Mouse (Mus musculus) embryo, embryonic 11.5 days (tissue): Measurements from ENCODE around the gene Gm11084.
"Not testable (repeated sequence)": the region's sequence is repeated elsewhere in the genome, so short reads cannot be mapped to it uniquely, and the experiment has no call there.

Experiments used
- DNase-seq: peaks from one replicate; pipeline ENCODE4 v3.0.0-alpha.2; 2012; ENCODE audit warnings: low read depth, low spot score

Gm11084 gene

DNA sequence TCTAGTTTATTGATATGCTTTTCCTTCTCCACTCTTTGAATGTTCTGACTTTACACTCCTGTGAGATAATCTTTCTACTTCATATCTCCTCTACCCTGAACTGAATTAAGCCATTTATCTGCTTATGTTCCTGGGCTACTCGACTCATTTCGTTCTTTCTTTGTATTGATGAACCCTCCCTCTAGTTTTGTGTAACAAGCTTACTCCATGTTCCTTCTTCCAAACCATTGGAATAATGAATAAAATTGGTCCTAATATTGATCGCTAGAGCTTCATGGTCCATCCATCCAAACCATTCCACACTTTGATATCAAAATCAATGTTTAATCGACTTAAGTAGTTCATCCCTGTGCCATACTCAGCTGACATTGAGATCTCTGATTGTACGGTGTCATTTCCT is at the start of gene Gm11084:
TSS of gene Gm11084 (minus strand) at position 101 of the 400 bp plus-strand sequence.
- no peak for DNase-seq

DNA sequence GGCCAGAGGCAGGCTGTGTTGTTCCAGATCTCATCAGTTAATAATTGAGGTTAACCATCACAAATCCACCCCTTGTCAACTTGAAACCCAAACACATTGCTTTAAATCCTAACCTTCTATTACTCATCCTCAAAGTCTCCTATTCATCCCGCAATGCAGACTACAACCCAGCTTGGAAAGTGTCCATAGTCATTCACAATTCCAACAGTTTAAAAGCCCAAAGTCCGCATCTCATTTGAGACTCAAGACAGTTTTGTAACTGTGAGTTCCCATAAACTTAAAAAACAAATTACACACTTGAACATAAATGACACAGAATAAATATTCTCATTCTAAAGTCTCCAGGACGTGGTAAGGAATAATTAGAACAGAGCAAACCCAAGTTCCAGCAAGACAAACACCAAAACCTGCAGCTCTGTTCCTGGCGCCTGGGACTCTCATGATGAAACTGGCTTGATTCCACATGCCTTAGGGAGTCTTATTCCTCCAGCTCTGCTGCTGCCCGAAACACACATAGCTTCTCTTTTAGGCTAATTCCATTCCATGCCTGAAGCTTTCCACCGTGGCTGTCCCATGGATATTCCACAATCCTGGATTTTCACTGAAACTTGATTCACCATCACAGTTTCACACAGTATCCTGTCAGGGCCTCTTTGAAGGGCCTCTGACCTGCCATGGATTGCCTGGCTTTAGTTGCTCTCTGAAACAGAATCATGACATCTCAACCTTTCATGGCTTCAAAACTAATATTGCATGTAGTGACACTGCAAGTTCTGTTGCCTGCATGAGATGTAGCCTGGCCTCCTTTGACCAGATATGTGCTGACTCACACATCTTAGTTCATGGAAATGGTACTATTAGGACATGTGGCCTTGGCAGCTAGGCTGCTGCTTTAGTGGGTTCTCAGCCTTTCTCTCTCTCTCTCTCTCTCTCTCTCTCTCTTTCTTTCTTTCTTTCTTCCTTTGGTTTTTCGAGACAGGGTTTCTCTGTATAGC is 44.8 kb upstream of the Gm11084 start:
- DNase-seq, result no peak

DNA sequence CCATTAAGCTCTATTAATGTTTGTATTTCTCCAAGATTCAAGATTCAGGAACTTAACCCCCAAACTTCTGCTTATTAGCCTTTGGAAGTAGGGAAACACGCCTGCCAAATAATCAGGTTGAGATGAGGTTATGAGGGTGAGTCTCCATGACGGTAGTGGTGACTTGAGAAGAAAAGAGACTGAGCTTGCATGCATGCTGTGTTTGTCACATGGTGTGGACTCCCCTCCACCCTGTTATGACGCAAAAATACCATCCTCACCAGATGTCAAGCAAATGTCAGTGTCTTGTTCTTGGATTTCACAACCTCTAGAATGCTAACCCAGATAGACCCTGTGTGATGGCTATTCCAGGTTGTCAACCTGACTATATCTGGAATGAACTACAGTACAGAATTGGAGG is 43.3 kb upstream of the Gm11084 start:
- DNase-seq, result no peak

DNA sequence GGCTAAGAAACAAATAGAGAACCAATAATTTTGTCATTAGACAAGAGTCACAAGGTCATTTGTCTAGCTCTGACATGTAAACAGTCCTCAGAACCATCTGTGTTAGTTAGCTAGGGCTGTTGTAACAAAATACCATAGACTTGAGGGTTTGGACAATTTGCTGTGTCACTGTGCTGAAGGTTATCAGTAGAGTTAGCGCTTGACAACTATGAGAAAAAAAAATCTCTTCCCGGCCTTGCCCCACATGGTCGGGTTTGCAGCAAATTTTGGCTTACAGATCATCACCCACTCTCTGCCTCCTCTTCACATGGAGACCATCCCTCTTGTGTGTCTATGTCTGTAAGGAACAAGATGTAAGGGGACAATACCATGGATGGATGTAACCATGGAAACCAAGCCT is 41.5 kb upstream of the Gm11084 start:
- no peak for DNase-seq

DNA sequence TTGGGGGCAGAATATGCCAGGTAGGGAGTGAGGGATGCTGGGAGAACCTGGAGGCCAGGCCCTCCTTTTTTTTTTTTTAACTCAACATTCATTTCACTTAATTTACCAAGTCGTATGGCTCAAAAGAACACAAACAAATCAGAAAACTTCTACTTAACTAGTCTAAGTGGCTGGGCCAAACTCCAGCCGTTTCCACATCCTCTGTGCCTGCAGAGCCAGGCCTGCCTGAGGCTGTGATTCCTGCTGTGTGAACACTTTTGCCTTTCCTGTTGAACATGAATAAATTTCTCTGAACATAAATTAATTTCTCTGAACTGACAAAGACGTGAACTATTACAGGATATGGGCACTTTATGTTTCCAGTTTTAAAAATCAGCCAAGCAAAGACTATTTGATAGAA is 40.6 kb upstream of the Gm11084 start:
- no peak for DNase-seq

DNA sequence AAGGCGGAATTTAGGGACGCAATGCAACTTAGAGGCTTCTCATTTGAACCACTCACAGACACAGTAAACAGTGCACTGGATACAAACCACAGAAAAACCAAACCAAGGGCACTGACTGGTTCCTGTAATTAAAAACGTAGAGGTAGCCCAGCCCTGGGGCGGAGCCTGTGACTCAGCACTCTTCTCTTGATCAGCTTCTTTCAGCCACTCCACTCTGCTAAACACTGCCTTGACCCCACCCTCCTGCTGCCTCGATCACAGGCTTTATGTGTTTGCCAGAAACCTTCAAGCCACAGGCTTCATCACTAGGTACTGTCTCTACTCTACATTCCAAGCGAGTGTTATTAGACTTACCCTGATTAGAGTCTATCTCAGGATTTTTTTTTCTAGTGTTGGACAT is 37.3 kb upstream of the Gm11084 start:
- DNase-seq, result no peak

DNA sequence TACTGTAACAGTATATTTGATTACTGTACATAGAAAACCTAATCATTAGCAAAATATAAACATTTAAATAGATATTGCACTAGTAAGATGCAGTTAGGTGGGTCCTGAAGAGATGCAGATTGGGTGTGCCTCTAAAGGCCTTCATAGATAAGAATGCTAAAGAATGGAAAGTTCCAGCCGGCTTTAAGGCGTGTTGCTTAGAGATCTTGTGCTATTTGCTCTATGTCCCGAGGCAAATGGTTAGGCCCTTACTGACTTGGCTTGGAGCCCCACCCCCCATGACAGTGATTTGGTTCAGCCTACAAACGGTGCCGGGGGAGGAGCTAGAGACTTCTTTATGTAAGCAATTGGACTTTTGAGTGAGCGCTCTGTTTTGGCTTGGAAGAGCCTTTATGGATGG is 34.5 kb upstream of the Gm11084 start:
- no peak for DNase-seq

DNA sequence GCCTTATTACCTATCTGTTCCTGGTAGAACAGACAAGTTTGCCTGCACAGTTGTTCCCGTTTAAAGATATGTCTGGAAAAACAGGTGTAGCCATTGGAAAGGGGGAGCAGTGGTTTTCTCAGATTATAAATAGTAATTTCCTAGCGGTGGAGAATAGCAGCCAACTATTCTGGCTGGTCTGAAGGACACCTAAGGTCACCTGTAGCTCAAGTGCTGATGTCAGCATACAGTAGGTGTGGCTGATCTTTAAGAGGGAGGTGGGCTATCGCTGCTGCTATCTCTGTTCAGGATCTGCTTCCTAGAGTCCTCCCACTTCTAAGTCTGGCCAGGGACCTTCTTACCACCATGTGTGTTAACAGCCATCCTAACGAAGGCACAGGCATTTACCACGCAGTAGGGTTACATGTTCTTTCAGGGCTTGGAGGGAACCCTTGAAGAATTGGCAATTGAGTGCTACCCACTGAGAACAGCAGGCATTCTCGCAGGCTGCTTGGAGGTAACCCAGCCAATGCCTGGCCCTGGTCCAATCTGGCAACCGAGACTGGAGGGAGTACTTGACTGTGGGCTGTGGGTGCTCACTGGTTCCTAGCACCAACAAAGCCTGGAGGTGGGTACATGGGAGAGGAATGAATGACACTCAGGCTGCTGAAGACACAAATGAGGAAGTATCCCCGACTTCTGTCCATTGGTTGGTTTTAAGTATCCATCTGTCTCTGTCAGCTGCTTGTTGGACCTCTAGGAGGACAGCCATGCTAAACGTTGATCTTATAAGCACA is 33.0 kb upstream of the Gm11084 start:
- no peak for DNase-seq

DNA sequence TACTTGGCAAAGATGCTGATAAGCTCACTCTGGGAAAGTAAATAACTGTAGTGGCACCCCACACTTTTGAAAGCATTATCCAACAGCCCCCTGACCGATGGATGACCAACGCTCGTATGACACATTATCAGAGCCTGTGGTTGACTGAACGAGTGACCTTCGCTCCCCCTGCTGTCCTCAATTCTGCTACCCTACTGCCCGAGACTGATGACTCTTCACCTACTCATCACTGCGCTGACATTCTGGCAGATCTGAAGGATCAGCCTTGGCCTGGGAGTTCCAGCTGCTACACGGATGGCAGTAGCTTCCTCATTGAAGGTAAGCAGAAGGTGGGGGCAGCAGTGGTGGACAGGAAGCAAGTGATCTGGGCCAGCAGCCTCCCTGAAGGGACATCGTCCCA is 27.5 kb upstream of the Gm11084 start:
- not testable (repeated sequence) for DNase-seq

DNA sequence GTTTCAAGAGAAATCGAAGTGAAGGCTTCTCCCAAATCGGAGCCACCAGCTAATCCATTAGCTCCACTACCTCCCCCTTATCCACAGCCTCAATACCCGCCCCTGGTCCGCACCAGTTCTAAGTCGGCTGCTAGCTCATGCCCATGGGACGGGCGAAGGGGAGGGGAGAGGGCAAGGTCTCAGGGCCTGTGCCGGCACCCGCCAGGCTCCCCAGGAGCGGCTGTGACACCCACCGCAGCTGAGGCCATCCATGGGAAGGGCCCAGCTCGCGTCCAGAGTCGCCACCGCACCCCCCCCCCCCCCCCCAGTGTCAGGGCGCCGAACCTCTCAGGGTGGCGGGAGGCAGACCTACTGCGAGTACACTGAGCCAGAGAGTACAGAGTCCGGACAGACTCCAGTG is 26.1 kb upstream of the Gm11084 start:
- no peak for DNase-seq

DNA sequence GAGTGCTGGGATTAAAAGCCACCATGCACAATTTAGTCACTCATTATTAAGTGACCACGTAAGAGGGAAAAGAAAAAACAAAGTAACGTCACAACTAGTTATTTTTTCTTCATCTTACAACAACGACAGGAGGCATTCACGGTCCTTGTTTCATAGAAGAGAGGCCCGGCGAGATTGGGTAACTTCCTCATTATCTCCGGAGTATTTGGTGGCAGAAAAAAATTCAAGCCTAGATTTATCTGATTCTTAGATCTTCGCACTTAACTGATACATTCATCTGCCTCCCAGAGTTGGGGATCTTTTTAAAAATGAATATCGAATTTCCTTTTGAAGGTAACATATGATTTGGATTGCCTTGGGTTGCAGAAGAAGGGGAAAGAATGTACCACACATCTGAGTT is 21.0 kb upstream of the Gm11084 start:
- no peak for DNase-seq

DNA sequence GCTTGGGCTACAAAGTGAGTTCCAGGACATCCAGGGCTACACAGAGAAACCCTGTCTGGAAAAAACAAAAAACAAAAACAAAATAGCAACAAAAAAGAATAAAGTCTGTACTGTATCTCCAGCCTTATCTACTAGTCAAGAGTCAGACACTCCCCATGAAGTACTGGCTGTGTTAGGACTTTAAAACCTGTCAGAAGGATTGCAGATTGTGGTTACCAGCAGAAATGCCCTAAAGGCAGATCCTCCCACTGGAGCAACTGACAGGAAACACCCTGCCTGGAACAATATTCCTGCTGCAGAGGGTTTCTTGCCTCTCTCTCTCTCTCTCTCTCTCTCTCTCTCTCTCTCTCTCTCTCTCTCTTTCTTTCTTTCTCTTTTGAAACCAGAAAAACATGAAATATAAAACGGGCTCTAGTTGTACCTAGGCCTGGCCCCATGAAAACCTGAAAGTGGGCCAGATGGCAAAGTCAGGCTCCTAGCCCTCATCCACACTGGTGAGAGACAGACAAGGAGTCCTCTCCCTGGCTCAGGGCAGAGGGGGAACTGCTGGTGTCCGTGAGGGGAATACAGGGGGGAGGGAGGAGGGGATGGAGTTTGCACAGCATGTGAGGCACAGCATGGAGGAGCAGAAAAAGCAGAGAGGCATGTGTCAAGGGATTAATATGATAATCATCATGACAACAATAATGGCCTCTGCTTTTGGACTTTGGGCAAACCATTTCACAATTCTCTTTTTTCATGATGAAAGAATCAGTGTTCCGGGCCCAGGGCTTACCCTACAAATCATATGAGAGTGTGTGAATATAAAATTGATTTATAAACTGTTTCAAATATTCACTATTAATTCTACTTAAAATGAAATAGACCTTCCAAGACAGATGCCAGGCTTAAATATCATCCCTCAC is 19.3 kb upstream of the Gm11084 start:
- no peak for DNase-seq

DNA sequence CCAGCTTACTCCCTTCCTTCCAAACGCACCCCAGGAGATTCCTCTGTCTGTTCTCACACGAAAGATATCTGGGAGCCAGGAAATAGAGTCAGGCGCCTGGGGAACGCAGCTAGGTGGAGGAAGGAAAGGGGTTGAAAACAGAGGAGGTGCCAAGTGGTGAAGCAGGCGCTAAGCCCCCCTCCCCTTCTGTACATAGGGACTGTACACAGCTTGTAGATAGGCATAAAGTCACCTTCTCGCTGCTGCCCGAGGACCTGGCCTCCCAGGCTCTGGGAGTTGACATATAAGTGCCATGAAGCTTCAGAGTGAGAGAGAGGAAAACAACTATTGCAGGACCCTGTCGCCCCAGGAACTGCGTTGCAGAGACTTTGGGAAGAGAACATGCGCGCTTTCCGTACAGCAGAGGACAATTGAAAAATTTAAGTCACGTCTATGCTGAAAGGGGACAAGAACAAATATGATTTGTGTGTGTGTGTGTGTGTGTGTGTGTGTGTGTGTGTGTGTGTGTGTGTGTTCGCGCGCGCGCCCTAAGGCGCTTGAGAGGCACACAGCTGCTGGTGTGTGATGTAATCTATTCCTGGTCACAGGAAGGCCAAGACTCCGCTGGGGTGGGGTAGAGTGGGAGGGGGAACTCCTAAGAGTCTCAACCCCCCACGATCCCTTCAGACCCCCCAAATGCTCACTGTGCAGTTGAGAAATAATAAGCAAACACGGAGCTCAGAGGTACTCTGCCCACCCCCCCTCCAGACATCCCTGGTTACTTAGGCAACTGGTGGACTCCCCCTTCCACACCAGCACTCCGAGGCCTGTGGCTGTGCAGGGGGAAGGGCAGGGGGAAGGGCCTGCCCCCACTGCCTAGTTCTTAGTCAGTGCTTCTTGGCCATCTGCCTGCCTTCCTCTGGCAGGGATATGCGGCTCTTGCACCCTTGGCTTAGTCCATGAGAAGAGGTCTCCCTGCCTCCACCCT is 17.5 kb upstream of the Gm11084 start:
- no peak for DNase-seq

DNA sequence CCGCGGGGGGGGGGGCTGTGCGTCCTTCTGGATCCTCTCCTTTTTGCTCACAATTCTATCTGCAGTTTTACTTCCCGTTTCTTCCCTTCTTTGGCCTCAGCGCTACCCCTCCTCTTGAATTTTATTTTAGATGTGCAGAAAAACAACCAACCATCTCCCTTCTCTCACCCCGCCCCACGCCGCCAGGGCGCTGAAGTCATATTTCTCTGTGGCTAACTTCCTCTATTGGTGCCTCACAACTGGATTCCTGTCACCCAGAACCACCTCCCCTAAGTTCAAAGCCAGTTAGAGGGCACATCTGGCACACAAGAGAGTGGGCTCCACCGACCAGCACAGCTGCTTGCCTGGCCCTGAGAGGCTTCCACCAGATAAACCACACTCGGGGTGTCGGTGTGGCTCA is 16.5 kb upstream of the Gm11084 start:
- no peak for DNase-seq

DNA sequence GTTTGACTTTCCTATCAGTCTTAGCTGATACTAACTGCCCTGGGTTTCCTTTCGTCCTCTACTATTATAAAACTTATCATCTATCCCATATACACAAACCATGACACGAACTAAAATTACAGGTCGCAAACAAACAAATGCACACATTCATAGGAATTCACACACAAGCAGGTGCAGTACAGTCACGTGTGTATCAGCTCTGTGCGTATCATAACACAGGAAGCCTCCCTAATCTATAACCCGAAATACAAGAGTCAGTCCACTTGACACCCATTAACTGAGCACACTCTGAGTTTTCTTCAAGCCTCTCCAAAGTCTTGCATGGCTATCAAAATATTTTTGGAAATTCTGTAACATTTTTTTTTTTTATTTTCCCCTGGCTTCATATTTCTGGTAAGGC is 15.9 kb upstream of the Gm11084 start:
- no peak for DNase-seq

DNA sequence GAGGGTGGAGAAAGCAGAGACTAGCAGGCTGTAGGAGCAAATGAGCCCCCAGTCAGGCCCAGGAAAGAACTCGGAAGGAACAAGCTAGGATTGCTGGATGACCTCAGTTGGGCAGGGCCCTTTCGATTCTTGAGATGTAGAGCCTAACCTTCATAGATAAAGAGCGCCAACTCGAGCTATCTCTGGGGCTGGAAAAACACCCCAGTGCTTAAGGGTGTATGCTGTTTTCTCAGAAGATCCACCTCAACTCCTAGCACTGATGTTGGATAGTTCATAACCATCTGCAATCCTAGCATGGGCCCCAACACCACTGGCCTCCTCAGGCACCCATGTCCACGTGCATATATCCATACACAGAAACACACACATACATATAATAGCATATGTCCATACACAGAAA is 15.5 kb upstream of the Gm11084 start:
- no peak for DNase-seq

DNA sequence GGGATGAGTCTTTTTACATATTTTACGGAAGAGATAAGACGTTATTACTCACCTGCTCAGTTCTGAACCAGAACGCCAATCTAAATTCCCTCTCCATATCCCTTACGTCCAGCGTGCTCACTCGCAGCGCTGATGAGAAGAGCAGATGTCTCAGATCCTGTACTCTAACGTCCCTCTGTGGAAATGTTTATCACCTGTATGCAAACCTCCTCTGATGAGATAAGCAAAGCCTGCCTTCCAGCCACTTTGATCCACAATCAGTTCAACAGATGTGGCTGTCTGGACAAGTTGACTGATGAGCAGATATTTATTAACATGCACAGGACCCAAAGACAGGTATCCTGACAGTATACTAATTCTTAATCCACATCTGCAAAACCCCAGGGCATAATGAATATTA is 13.7 kb upstream of the Gm11084 start:
- DNase-seq, result no peak

DNA sequence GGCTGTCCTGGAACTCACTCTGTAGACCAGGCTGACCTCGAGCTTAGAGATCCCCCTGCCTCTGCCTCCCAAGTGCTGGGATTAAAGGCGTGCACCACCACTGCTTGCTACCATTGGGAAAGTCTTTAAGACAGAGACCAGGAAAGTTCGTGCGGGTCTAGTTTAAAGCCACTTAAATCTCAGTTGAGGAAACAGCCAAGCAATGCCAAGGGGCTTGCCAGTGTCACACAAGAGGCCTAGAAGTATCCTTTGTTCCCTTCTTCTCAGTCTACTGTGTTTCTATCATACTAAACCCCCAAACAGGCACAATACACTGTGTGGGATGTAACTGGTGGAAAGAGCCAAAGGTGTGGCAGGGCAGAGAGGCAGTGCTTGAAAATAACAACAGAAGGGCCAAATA is 11.1 kb upstream of the Gm11084 start:
- DNase-seq, result no peak

DNA sequence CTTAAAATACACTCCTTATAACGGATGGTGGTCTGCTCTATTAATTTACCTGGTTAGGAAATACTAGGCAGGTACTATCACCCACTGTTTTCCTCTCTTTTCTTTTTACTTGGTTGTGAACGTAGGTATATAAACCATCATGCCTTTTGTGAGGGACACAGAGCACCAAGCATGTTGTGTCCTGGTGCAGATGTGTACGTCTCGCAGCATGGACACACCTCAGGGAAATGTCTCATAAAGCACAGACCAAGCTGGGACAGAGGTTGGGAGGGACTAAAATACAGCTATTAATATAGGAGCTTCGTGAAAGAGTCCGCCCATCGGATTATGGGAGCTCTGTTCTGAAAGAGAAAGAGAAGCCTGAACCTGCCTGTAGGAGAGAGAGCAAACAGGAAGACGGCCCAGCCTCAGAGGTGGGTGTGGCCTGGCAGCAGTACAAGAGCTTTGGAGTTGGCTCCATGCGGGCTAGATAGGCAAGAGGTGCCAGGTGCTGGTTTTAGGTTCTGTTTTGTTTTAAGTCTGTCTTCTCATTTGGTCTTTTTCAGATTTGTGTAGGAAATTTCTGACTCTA is 10.4 kb upstream of the Gm11084 start:
- DNase-seq, result no peak
